ENCODE assay signal across 9 mouse cellular contexts in genomic region chr12:85862514-85862913, GRCm38 (mm10). TPM values are rescaled to one million over a fixed set of nuclear protein-coding genes. Genes with fewer than 3 reads are reported as not detected.
A peak's percentile ranks its signal among the peaks of the same experiment; 100 is the strongest.
DNase-seq lines count a peak whose midpoint lies in the region; ATAC-seq and TF ChIP-seq lines count a peak whose summit lies in the region.
"Had no signal": no experiment of that assay in that cellular context is flagged by ENCODE, and none has a peak within 500 bp of the region (broad histone marks: within the 10 kb centered on the region; RNA-seq: fewer than 3 reads in every experiment).

No protein-coding gene starts in this region.

- 32% methylated on average over 2 of the region's 2 CpGs for WGBS in forebrain, embryonic 14.5 days
- WGBS in forebrain, embryonic 11.5 days = 53% methylated on average over 2 of the region's 2 CpGs
- WGBS in limb, embryonic 11.5 days = 43% methylated on average over 2 of the region's 2 CpGs
- WGBS in limb, embryonic 10.5 days = 36% methylated on average over 2 of the region's 2 CpGs

- H3K4me2 ChIP-seq in forebrain, embryonic 14.5 days (ENCODE audit: low read length) = no peak overlapping the region
- no peak overlapping the region for H3K4me2 ChIP-seq in forebrain, embryonic 11.5 days (ENCODE audit: low read depth, low read length, severe bottlenecking)
- no peak overlapping the region for H3K4me2 ChIP-seq in limb, embryonic 11.5 days (ENCODE audit: low read depth, severe bottlenecking)

- no peaks in the 10 kb centered on the region for H3K27me3 ChIP-seq in forebrain, embryonic 14.5 days (replicated peaks; ENCODE audit: control insufficient read depth, insufficient read depth, low read length)
- H3K27me3 ChIP-seq in forebrain, embryonic 11.5 days (ENCODE audit: control insufficient read depth, insufficient read depth, low read length) = no peaks in the 10 kb centered on the region
- H3K27me3 ChIP-seq in limb, embryonic 11.5 days (ENCODE audit: control insufficient read depth, insufficient read depth, low read length) = no peaks in the 10 kb centered on the region
- H3K27me3 ChIP-seq in limb, embryonic 10.5 days (ENCODE audit: low read depth, poor library complexity, severe bottlenecking) = no peaks in the 10 kb centered on the region

- TF ChIP-seq POLR2A in brain, embryonic 14.5 days (IDR thresholded peaks at IDR 0.05; ENCODE audit: borderline replicate concordance, extremely low read depth, insufficient read depth, insufficient read length, poor library complexity, severe bottlenecking) = no peak

- no peak for TF ChIP-seq CTCF in brain, embryonic 14.5 days (IDR thresholded peaks at IDR 0.05; ENCODE audit: borderline replicate concordance, extremely low read depth, insufficient read depth, insufficient read length)

- peak; percentile 64 for DNase-seq in forebrain, embryonic 14.5 days (ENCODE audit: low spot score)
- DNase-seq in forebrain, embryonic 11.5 days (ENCODE audit: low spot score) = no peak
- DNase-seq in limb, embryonic 11.5 days (ENCODE audit: low spot score) = peak; percentile 23
- no peak for DNase-seq in limb, embryonic 10.5 days (ENCODE audit: low spot score)
- peak; percentile 78 for DNase-seq in brain, embryonic 14.5 days (ENCODE audit: low read depth)
- peak; percentile 20 for DNase-seq in kidney, adult 9 months
- no peak for DNase-seq in embryo, embryonic 9.5 days (ENCODE audit: extremely low spot score)
- DNase-seq in embryo, embryonic 10.5 days (ENCODE audit: low spot score) = no peak
- DNase-seq: layer of hippocampus, adult 9-11 months had no signal

- H3K4me1 ChIP-seq in forebrain, embryonic 14.5 days (ENCODE audit: control insufficient read depth, insufficient read depth, low read length) = peaks cover 6% of the 10 kb centered on the region; the same call in 1 of the 2 replicates
- H3K4me1 ChIP-seq in forebrain, embryonic 11.5 days (replicated peaks; ENCODE audit: control insufficient read depth, insufficient read depth, low read length) = no peaks in the 10 kb centered on the region
- no peaks in the 10 kb centered on the region for H3K4me1 ChIP-seq in limb, embryonic 11.5 days (ENCODE audit: control insufficient read depth, insufficient read depth, low read length)
- H3K4me1 ChIP-seq in limb, embryonic 10.5 days = no peaks in the 10 kb centered on the region

- H3K9ac ChIP-seq in forebrain, embryonic 14.5 days (ENCODE audit: low read length) = no peak overlapping the region
- H3K9ac ChIP-seq in forebrain, embryonic 11.5 days (ENCODE audit: low read length) = no peak overlapping the region
- no peak overlapping the region for H3K9ac ChIP-seq in limb, embryonic 11.5 days (ENCODE audit: low read length)

- H3K36me3 ChIP-seq in forebrain, embryonic 14.5 days (ENCODE audit: control insufficient read depth, insufficient read depth, low read length) = peaks cover 9% of the 10 kb centered on the region; the same call in 1 of the 2 replicates
- H3K36me3 ChIP-seq in forebrain, embryonic 11.5 days (ENCODE audit: control insufficient read depth, insufficient read depth, low read length) = no peaks in the 10 kb centered on the region; the same call in 1 of the 2 replicates
- H3K36me3 ChIP-seq in limb, embryonic 11.5 days (ENCODE audit: control insufficient read depth, insufficient read depth, low read length) = no peaks in the 10 kb centered on the region
- H3K36me3 ChIP-seq in limb, embryonic 10.5 days = peaks cover 25% of the 10 kb centered on the region

- no peaks in the 10 kb centered on the region for H3K9me3 ChIP-seq in forebrain, embryonic 14.5 days (replicated peaks; ENCODE audit: control insufficient read depth, low read length)
- no peaks in the 10 kb centered on the region for H3K9me3 ChIP-seq in forebrain, embryonic 11.5 days (ENCODE audit: control insufficient read depth, low read length)
- no peaks in the 10 kb centered on the region for H3K9me3 ChIP-seq in limb, embryonic 11.5 days (ENCODE audit: control insufficient read depth, low read length)
- no peaks in the 10 kb centered on the region for H3K9me3 ChIP-seq in limb, embryonic 10.5 days (replicated peaks)

- H3K4me3 ChIP-seq in forebrain, embryonic 14.5 days (ENCODE audit: low read depth, low read length) = no peak overlapping the region
- no peak overlapping the region for H3K4me3 ChIP-seq in forebrain, embryonic 11.5 days (ENCODE audit: low read depth, low read length)
- no peak overlapping the region for H3K4me3 ChIP-seq in limb, embryonic 11.5 days (ENCODE audit: low read depth, low read length)
- H3K4me3 ChIP-seq in limb, embryonic 10.5 days = no peak overlapping the region

- peak; percentile 44; the same call in 1 of the 2 replicates for ATAC-seq in forebrain, embryonic 14.5 days
- no peak for ATAC-seq in forebrain, embryonic 11.5 days (replicated peaks; ENCODE audit: low FRiP score)
- ATAC-seq in limb, embryonic 11.5 days (ENCODE audit: insufficient number of reproducible peaks, low FRiP score, low TSS enrichment, low read depth) = no peak

- H3K27ac ChIP-seq in forebrain, embryonic 14.5 days (ENCODE audit: low read depth, low read length) = no peak overlapping the region
- no peak overlapping the region for H3K27ac ChIP-seq in forebrain, embryonic 11.5 days (ENCODE audit: low read depth, low read length)
- H3K27ac ChIP-seq in limb, embryonic 11.5 days (replicated peaks; ENCODE audit: low read depth, low read length) = no peak overlapping the region
- no peak overlapping the region for H3K27ac ChIP-seq in limb, embryonic 10.5 days

RNA-seq across cellular contexts. Expression of gene Ttll5, which starts 38.1 kb away (rescaled TPM):
- polyA plus RNA-seq in forebrain, embryonic 14.5 days (2014; fragmentation: Nextera tagmentation; extraction: Ambion mirVana) = 15.2 and 15.5 TPM in 2 replicates
- polyA plus RNA-seq in forebrain, embryonic 11.5 days (2014; fragmentation: Nextera tagmentation; extraction: Ambion mirVana) = 15.6 and 19.9 TPM in 2 replicates
- polyA plus RNA-seq in limb, embryonic 11.5 days (2014; fragmentation: Nextera tagmentation; extraction: Ambion mirVana) = 18.2 and 22.4 TPM in 2 replicates
- polyA plus RNA-seq in limb, embryonic 10.5 days (2016; fragmentation: Nextera tagmentation; extraction: Ambion mirVana) = 18.9 and 22.4 TPM in 2 replicates
- polyA plus RNA-seq in brain, embryonic 14.5 days (2012; rRNA removed) = 19.7 and 22.2 TPM in 2 replicates

RNA-seq across cellular contexts. Expression of gene Erg28, which starts 38.2 kb away (rescaled TPM):
- polyA plus RNA-seq in forebrain, embryonic 14.5 days (2014; fragmentation: Nextera tagmentation; extraction: Ambion mirVana) = 102 and 105 TPM in 2 replicates
- polyA plus RNA-seq in forebrain, embryonic 11.5 days (2014; fragmentation: Nextera tagmentation; extraction: Ambion mirVana) = 101 and 107 TPM in 2 replicates
- polyA plus RNA-seq in limb, embryonic 11.5 days (2014; fragmentation: Nextera tagmentation; extraction: Ambion mirVana) = 106 and 111 TPM in 2 replicates
- polyA plus RNA-seq in limb, embryonic 10.5 days (2016; fragmentation: Nextera tagmentation; extraction: Ambion mirVana) = 109 and 112 TPM in 2 replicates
- polyA plus RNA-seq in brain, embryonic 14.5 days (2012; rRNA removed) = 53.8 and 71.7 TPM in 2 replicates

Comparison
In these comparisons a context has a peak if more than half of its experiments do, and no peak if none do; other contexts are left out.
1. DNase-seq: peak in forebrain, embryonic 14.5 days (single experiment), limb, embryonic 11.5 days (single experiment), brain, embryonic 14.5 days (single experiment) and kidney, adult 9 months (single experiment); none in forebrain, embryonic 11.5 days (single experiment), limb, embryonic 10.5 days (single experiment), embryo, embryonic 9.5 days (single experiment) and embryo, embryonic 10.5 days (single experiment).